Mouse (Mus musculus): Measurements from ENCODE around the gene Ndufa4l2.

DNA sequence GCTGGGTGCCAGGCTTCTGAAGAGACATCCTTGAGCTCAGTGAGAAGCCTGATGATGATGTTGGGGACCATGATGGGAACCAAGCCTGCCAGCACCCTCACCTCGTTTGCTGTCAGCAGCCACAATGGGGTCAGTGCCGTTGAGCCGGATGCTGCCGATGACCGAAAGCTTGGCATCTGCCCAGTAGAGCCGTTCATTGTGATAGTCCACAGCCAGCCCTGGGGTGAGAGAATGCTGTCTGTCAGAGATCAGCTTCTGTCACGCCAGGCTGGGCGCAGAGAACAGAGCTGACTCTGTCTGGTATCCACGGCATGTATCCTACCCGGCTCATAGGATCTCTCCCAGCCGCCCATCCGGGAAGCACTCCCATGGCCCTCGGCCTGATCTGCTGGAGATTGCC is 27.3 kb downstream of the Ndufa4l2 start:
- TF ChIP-seq CTCF (IDR thresholded peaks at IDR 0.05; ENCODE audit: borderline replicate concordance, extremely low read depth, insufficient read depth, insufficient read length) (no peak), POLR2A (IDR thresholded peaks at IDR 0.05; ENCODE audit: borderline replicate concordance, extremely low read depth, insufficient read depth, insufficient read length, poor library complexity, severe bottlenecking) (no peak)

Measured in brain, embryonic 14.5 days (tissue).